Mouse (Mus musculus) lung, postnatal 25 days (tissue): ENCODE measurements at regions not wholly inside any gene's neighbourhood (a gene's known extent, or its start where the extent isn't known, plus 50 kb on each side); places are given as distances from the start of the nearest gene placed in this dataset.

Experiments
- DNase-seq: peaks from one replicate; pipeline ENCODE4 v3.0.0; 2022; ENCODE audit warnings: low spot score

DNA sequence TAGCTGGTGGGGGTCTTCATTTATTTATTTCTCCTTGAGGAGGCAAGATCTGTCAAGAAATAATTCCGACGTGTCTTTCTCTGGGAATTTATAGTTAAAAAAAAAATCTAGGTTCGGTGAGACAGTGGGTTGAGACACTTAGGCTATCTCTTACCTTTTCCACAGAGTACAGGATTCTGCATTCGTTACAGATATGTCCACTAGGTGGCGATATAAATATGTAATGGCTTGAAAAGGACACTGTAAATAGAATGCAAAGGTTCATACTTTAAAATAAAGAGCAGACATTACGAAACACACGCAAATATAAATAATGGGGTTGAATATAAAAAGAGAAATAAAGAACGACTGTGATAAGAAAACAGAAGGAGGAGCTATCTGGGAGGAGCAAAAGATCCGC lies 517.5 kb downstream of the Cps1 start:
- peak; percentile 7 for DNase-seq

DNA sequence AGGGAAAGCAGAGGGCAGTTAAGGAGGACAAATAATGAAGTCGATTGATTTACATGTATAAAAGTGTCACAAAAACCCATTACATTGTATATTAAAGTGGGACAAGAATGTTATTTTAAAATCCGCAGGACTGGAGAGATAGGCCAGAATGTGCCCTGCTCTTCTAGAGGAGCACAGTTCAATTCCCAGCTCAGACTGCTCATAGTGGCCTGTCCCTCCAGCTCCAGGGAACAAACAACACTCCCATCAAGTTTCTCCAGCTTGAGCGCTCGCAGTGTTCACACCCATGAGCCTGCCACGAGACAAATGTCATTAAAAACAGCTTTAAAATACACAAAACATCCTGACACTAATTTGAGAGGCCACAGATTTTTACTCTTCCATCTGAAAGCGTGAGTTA lies 517.9 kb downstream of the Cps1 start:
- DNase-seq, result no peak

- no peak for DNase-seq
Measured at GRCm38 (mm10) chr1:67643627-67644026, 520.8 kb downstream of the Cps1 start.
